Mouse (Mus musculus) heart, embryonic 11.5 days (tissue): ENCODE measurements around the gene Arhgap18. TPM values are rescaled to one million over a fixed set of nuclear protein-coding genes. Genes with fewer than 3 reads are reported as not detected.

Experiments used
- ATAC-seq: fragments of 200-750 bp; cut with Nextera tagmentation; replicated peaks from 2 replicates; pipeline ENCODE4 v1.8.0; 2017; ENCODE audit warnings: moderate library complexity; ENCODE audit not compliant: insufficient number of reproducible peaks, low FRiP score, low TSS enrichment
- H3K27ac ChIP-seq: fragments of 300-500 bp; sonication (generic); 2 replicates; pipeline ENCODE4 v1.5.1; 2014; ENCODE audit warnings: mild to moderate bottlenecking, low read depth, low read length
- H3K27me3 ChIP-seq: fragments of 300-500 bp; sonication (generic); 2 replicates; pipeline ENCODE4 v1.6.1; 2014; ENCODE audit warnings: mild to moderate bottlenecking, low read length, mixed read lengths; ENCODE audit not compliant: control insufficient read depth, insufficient read depth
- H3K36me3 ChIP-seq: fragments of 300-500 bp; sonication (generic); 2 replicates; pipeline ENCODE4 v1.6.1; 2014; ENCODE audit warnings: mild to moderate bottlenecking, low read length, moderate library complexity, mixed read lengths; ENCODE audit not compliant: control insufficient read depth, insufficient read depth
- H3K4me1 ChIP-seq: fragments of 300-500 bp; sonication (generic); 2 replicates; pipeline ENCODE4 v1.6.1; 2014; ENCODE audit warnings: low read length; ENCODE audit not compliant: control insufficient read depth, insufficient read depth
- H3K4me2 ChIP-seq: fragments of 300-500 bp; sonication (generic); 2 replicates; pipeline ENCODE4 v1.6.1; 2014; ENCODE audit warnings: mild to moderate bottlenecking, moderate library complexity
- H3K4me3 ChIP-seq: fragments of 300-500 bp; sonication (generic); 2 replicates; pipeline ENCODE4 v1.5.1; 2014; ENCODE audit warnings: low read depth, low read length
- H3K9ac ChIP-seq: fragments of 300-500 bp; sonication (generic); 2 replicates; pipeline ENCODE4 v1.6.1; 2014; ENCODE audit warnings: mild to moderate bottlenecking, low read depth, low read length, moderate library complexity
- H3K9me3 ChIP-seq: fragments of 300-500 bp; sonication (generic); replicated peaks from 2 replicates; pipeline ENCODE4 v1.6.1; 2016; ENCODE audit warnings: low read length; ENCODE audit not compliant: control insufficient read depth
- WGBS: fragments of 180-500 bp; shearing (Covaris S2); extraction: QIAGEN DNeasy Blood & Tissue Kit; methylation state at CpG from one replicate; pipeline ENCODE4 v1.1.7; 2014; ENCODE audit not compliant: insufficient replicate concordance; 5-methylcytosine and 5-hydroxymethylcytosine counted together
- polyA plus RNA-seq: library from polyadenylated mRNA; unstranded; fragments of >200 nt; fragmentation: Nextera tagmentation; extraction: Ambion mirVana; gene quantifications from 2 replicates; pipeline ENCODE4 v1.2.1, GENCODE M21; 2014

Arhgap18 gene
- polyA plus RNA-seq, 1 experiment from 2014 or later = 25.8 TPM

DNA sequence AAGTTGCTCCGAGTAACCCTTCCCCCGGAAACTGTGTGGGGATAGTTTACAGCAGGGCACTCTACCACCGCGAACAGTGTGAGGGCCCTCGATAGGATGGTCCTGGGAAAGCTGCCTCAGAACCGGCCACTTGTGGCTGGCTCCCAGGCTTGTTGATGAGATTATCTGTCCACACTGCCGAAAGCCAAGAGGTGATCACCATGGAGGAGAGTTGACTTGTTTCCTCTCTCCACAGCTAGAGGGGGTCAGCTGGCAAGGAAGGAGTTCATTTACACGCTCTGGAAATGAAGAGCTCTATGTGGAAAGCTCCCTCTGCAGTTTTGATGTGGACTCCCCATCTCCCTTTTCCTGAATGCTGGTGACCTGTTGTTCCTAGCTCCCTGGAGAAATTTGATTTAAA, 196.4 kb downstream of the Arhgap18 start:
- no peak overlapping the region for H3K9ac ChIP-seq
- H3K9me3 ChIP-seq = no peaks in the 10 kb centered on the region
- H3K27me3 ChIP-seq = no peaks in the 10 kb centered on the region
- ATAC-seq = no peak
- H3K36me3 ChIP-seq = no peaks in the 10 kb centered on the region
- 61% methylated on average over 8 of the region's 8 CpGs for WGBS
- no peak overlapping the region for H3K27ac ChIP-seq
- H3K4me3 ChIP-seq = no peak overlapping the region
- H3K4me1 ChIP-seq = no peaks in the 10 kb centered on the region
- no peak overlapping the region for H3K4me2 ChIP-seq

GRCm38 (mm10) chr10:26950448-26950847, 197.2 kb downstream of the Arhgap18 start:
- Histone ChIP-seq H3K27me3 (no peaks in the 10 kb centered on the region), H3K9me3 (no peaks in the 10 kb centered on the region), H3K4me2 (no peak overlapping the region), H3K27ac (no peak overlapping the region), H3K4me3 (no peak overlapping the region), H3K9ac (no peak overlapping the region), H3K4me1 (no peaks in the 10 kb centered on the region), H3K36me3 (no peaks in the 10 kb centered on the region)
- WGBS = 68% methylated on average over 7 of the region's 7 CpGs
- ATAC-seq = no peak

DNA sequence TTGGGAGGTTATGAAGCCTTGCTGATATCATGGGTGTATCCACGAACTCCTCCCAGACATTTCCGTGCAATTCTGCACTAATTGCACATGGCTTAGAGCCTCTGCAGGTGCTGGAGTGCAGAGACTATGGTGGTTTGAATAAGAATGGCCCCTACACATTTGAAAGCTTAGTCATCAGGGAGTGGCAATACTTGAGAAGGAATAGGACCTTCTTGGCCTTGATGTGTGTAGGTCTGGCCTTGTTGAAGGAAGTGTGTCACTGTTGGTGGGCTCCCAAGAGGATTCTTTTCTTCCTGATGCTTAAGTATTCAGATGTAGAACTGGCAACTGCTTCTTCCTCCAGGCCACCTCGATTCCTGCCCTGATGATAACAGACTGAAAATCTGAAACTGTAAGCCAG, 205.3 kb downstream of the Arhgap18 start:
- H3K27ac ChIP-seq = no peak overlapping the region
- H3K4me2 ChIP-seq = no peak overlapping the region
- 71% methylated on average over 3 of the region's 3 CpGs for WGBS
- ATAC-seq = no peak
- no peaks in the 10 kb centered on the region for H3K27me3 ChIP-seq
- no peaks in the 10 kb centered on the region for H3K4me1 ChIP-seq
- H3K36me3 ChIP-seq = no peaks in the 10 kb centered on the region
- no peak overlapping the region for H3K4me3 ChIP-seq
- no peaks in the 10 kb centered on the region for H3K9me3 ChIP-seq
- H3K9ac ChIP-seq = no peak overlapping the region
